Mouse (Mus musculus) midbrain, embryonic 12.5 days (tissue): ENCODE measurements at regions not wholly inside any gene's neighbourhood (a gene's known extent, or its start where the extent isn't known, plus 50 kb on each side); places are given as distances from the start of the nearest gene placed in this dataset.
"Not testable (repeated sequence)": the region's sequence is repeated elsewhere in the genome, so short reads cannot be mapped to it uniquely, and the experiment has no call there.

Experiments used
- ATAC-seq: fragments of 200-750 bp; cut with Nextera tagmentation; 2 replicates; pipeline ENCODE4 v1.8.0; 2017; ENCODE audit warnings: low read depth, moderate TSS enrichment, moderate library complexity; ENCODE audit not compliant: low FRiP score
- H3K27ac ChIP-seq: fragments of 300-500 bp; sonication (generic); replicated peaks from 2 replicates; pipeline ENCODE4 v1.5.1; 2016; ENCODE audit warnings: mild to moderate bottlenecking
- H3K27me3 ChIP-seq: fragments of 300-500 bp; sonication (generic); 2 replicates; pipeline ENCODE4 v1.6.1; 2016; ENCODE audit warnings: mild to moderate bottlenecking
- H3K36me3 ChIP-seq: fragments of 300-500 bp; sonication (generic); 2 replicates; pipeline ENCODE4 v1.6.1; 2016
- H3K4me1 ChIP-seq: fragments of 300-500 bp; sonication (generic); 2 replicates; pipeline ENCODE4 v1.6.1; 2016
- H3K4me2 ChIP-seq: fragments of 300-500 bp; sonication (generic); replicated peaks from 2 replicates; pipeline ENCODE4 v1.6.1; 2016; ENCODE audit warnings: mild to moderate bottlenecking, moderate library complexity
- H3K4me3 ChIP-seq: fragments of 300-500 bp; sonication (generic); 2 replicates; pipeline ENCODE4 v1.5.1; 2016; ENCODE audit warnings: mild to moderate bottlenecking
- H3K9ac ChIP-seq: fragments of 300-500 bp; sonication (generic); replicated peaks from 2 replicates; pipeline ENCODE4 v1.6.1; 2016; ENCODE audit warnings: mild to moderate bottlenecking, moderate library complexity
- H3K9me3 ChIP-seq: fragments of 300-500 bp; sonication (generic); 2 replicates; pipeline ENCODE4 v1.6.1; 2016; ENCODE audit warnings: mild to moderate bottlenecking
- WGBS: fragments of 180-500 bp; shearing (Covaris S2); methylation state at CpG from one replicate; pipeline ENCODE4 v1.1.7; 2016; 5-methylcytosine and 5-hydroxymethylcytosine counted together

DNA sequence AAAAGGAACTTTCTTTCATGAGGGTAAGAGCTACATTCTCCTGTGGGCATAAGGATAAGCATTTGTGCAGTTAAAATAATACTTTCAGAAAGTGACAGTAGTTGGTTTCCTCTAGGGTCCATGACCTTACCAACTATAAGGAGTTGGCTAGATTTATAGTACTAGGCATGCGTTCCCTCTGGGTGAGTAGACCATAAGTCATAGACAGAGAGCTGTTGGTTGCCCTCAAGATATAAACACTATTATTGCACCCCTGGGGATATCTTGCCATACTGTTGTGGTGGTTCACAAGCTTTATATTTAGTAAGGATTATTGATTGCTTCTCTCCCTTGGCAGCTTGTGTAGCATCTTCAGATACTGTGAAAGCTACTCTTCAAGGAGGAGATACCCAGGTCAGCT, 223.6 kb downstream of the Cd47 start:
- ATAC-seq: no peak
- Histone ChIP-seq H3K4me3 (no peak overlapping the region), H3K9ac (no peak overlapping the region), H3K4me2 (no peak overlapping the region), H3K27ac (no peak overlapping the region), H3K4me1 (peaks cover 5% of the 10 kb centered on the region; the same call in 1 of the 2 replicates), H3K36me3 (no peaks in the 10 kb centered on the region), H3K9me3 (no peaks in the 10 kb centered on the region), H3K27me3 (no peaks in the 10 kb centered on the region)
- 97% methylated on average over 1 of the region's 1 CpGs for WGBS

GRCm38 (mm10) chr16:50026100-50026884, 226.0 kb downstream of the Cd47 start:
- Histone ChIP-seq H3K9ac (no peak overlapping the region), H3K36me3 (no peaks in the 10 kb centered on the region), H3K27me3 (no peaks in the 10 kb centered on the region), H3K4me1 (peaks cover 5% of the 10 kb centered on the region; the same call in 1 of the 2 replicates), H3K27ac (no peak overlapping the region), H3K9me3 (no peaks in the 10 kb centered on the region), H3K4me3 (no peak overlapping the region), H3K4me2 (no peak overlapping the region)
- 27% methylated on average over 3 of the region's 3 CpGs for WGBS
- no peak for ATAC-seq

GRCm38 (mm10) chr16:50027189-50027588, 226.9 kb downstream of the Cd47 start:
- no peaks in the 10 kb centered on the region for H3K9me3 ChIP-seq
- H3K27me3 ChIP-seq: no peaks in the 10 kb centered on the region
- ATAC-seq: no peak
- no peaks in the 10 kb centered on the region for H3K36me3 ChIP-seq
- no peak overlapping the region for H3K9ac ChIP-seq
- H3K4me1 ChIP-seq: peaks cover 7% of the 10 kb centered on the region; the same call in 1 of the 2 replicates
- H3K27ac ChIP-seq: no peak overlapping the region
- H3K4me3 ChIP-seq: no peak overlapping the region
- WGBS: 45% methylated on average over 2 of the region's 2 CpGs
- no peak overlapping the region for H3K4me2 ChIP-seq

GRCm38 (mm10) chr16:50029711-50030110, 229.4 kb downstream of the Cd47 start:
- Histone ChIP-seq H3K4me1 (peaks cover 8% of the 10 kb centered on the region; the same call in 1 of the 2 replicates), H3K9me3 (no peaks in the 10 kb centered on the region), H3K36me3 (no peaks in the 10 kb centered on the region), H3K9ac (no peak overlapping the region), H3K4me2 (no peak overlapping the region), H3K4me3 (no peak overlapping the region), H3K27me3 (no peaks in the 10 kb centered on the region), H3K27ac (no peak overlapping the region)
- 79% methylated on average over 1 of the region's 1 CpGs for WGBS
- ATAC-seq: no peak

GRCm38 (mm10) chr16:50030355-50030754, 230.0 kb downstream of the Cd47 start:
- not testable (repeated sequence) for H3K9me3 ChIP-seq, ATAC-seq, H3K27ac ChIP-seq, H3K4me3 ChIP-seq, H3K9ac ChIP-seq, H3K36me3 ChIP-seq, H3K4me2 ChIP-seq, H3K27me3 ChIP-seq, H3K4me1 ChIP-seq

- Histone ChIP-seq H3K4me2 (no peak overlapping the region), H3K27me3 (no peaks in the 10 kb centered on the region), H3K9me3 (no peaks in the 10 kb centered on the region), H3K27ac (no peak overlapping the region), H3K36me3 (no peaks in the 10 kb centered on the region), H3K4me3 (no peak overlapping the region), H3K4me1 (peaks cover 8% of the 10 kb centered on the region; the same call in 1 of the 2 replicates), H3K9ac (no peak overlapping the region)
- 73% methylated on average over 2 of the region's 2 CpGs for WGBS
- ATAC-seq: no peak
Observed at GRCm38 (mm10) chr16:50030905-50031369, 230.6 kb downstream of the Cd47 start.

GRCm38 (mm10) chr16:50032798-50033197, 232.5 kb downstream of the Cd47 start:
- no peak for ATAC-seq
- H3K4me1 ChIP-seq: 0 out of 2 replicates have a peak, but pooled peaks cover 4% of the 10 kb centered on the region
- no peak overlapping the region for H3K9ac ChIP-seq
- WGBS: 83% methylated on average over 2 of the region's 2 CpGs
- no peak overlapping the region for H3K27ac ChIP-seq
- no peak overlapping the region for H3K4me2 ChIP-seq
- no peak overlapping the region for H3K4me3 ChIP-seq
- H3K9me3 ChIP-seq: no peaks in the 10 kb centered on the region
- H3K27me3 ChIP-seq: no peaks in the 10 kb centered on the region
- no peaks in the 10 kb centered on the region for H3K36me3 ChIP-seq

- H3K36me3 ChIP-seq: no peaks in the 10 kb centered on the region
- WGBS: 38% methylated on average over 5 of the region's 5 CpGs
- no peak overlapping the region for H3K4me2 ChIP-seq
- H3K27ac ChIP-seq: no peak overlapping the region
- no peaks in the 10 kb centered on the region for H3K9me3 ChIP-seq
- 0 out of 2 replicates have a peak, but pooled peaks cover 4% of the 10 kb centered on the region for H3K4me1 ChIP-seq
- H3K4me3 ChIP-seq: no peak overlapping the region
- H3K27me3 ChIP-seq: no peaks in the 10 kb centered on the region
- H3K9ac ChIP-seq: no peak overlapping the region
- 0 out of 2 replicates have a peak, but pooled peaks have one; percentile 16 for ATAC-seq
Observed at GRCm38 (mm10) chr16:50036296-50036734, 236.0 kb downstream of the Cd47 start.

DNA sequence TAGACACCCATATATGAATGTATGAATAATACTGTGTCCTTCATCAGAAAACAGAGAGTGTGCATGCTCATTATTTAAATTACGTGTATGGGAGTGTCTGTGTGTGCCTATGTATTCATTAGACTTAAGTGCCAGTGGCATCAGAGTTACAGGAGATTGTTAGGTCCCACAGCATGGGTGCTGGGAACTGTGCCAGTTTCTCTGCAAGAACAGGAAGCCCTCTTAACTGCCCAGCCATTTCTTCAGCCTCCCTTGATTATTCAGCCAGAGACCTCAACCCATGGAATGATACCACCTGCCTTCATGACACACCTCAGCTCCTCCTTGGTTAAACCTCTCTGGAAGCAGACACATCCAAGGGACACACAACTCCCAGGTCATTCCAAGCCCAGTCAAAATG, 243.8 kb downstream of the Cd47 start:
- Histone ChIP-seq H3K9me3 (0 out of 2 replicates have a peak, but pooled peaks cover 3% of the 10 kb centered on the region), H3K36me3 (no peaks in the 10 kb centered on the region), H3K4me1 (peaks cover 3% of the 10 kb centered on the region; the same call in 1 of the 2 replicates), H3K27ac (no peak overlapping the region), H3K27me3 (no peaks in the 10 kb centered on the region), H3K4me3 (no peak overlapping the region), H3K4me2 (no peak overlapping the region), H3K9ac (no peak overlapping the region)
- 97% methylated on average over 1 of the region's 1 CpGs for WGBS
- ATAC-seq: no peak

DNA sequence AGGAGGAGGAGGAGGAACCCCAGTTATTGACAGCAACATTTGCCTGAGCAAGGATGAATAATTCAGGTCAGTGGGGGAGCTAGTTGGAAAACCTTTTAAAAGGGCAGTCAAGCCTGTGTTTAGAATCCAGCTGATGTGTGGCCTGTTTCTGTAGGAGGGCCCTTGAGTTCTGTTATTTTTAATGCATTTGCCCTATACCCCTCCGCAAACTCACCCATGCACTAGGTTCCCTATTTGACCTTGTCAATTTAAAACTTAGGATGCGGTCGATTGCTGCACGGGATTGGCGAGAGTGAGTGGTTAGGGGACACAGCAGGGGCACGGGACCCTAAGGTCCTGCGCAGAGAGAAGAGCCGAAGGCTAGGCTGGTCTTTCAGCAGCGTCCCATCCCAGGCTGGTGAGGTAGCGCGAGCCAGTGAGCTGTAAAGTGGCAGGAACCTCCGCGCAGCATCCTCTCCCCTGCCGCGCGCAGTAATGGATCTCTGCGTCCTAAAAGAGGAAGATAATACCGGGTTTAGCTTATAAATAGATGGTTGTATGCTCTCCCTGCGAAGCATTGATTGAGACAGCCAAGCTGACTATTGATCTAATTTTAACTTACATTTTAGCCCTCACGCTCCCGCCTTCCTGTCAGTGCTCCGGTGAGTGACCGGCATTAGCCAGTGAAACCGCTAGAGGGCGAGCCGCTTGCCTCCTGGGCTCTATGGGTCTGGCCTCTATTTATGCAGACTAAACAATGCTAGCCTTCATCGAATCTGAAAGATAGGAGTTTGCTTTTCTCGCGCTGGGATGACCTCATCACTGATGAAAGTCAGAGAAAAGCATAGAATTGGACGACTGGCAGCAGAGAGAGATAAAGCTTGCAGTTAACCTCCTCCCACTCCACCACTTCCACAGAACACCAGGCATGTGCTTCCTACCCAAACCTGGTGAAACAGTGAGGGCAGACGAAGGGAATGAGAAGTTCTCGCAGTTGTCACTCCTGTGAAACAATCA, 245.5 kb downstream of the Cd47 start:
- no peaks in the 10 kb centered on the region for H3K27me3 ChIP-seq
- no peak overlapping the region for H3K9ac ChIP-seq
- H3K36me3 ChIP-seq: no peaks in the 10 kb centered on the region
- H3K9me3 ChIP-seq: 0 out of 2 replicates have a peak, but pooled peaks cover 3% of the 10 kb centered on the region
- H3K27ac ChIP-seq: no peak overlapping the region
- H3K4me3 ChIP-seq: peak overlapping the region; percentile 38
- peak; percentile 96 for ATAC-seq
- peaks cover 3% of the 10 kb centered on the region; the same call in 1 of the 2 replicates for H3K4me1 ChIP-seq
- peak overlapping the region; percentile 53 for H3K4me2 ChIP-seq
- WGBS: 9% methylated on average over 32 of the region's 32 CpGs

- Histone ChIP-seq H3K27ac (no peak overlapping the region), H3K4me1 (no peaks in the 10 kb centered on the region), H3K4me3 (no peak overlapping the region), H3K27me3 (no peaks in the 10 kb centered on the region), H3K9me3 (no peaks in the 10 kb centered on the region), H3K9ac (no peak overlapping the region), H3K36me3 (no peaks in the 10 kb centered on the region), H3K4me2 (no peak overlapping the region)
- WGBS: 91% methylated on average over 4 of the region's 4 CpGs
- ATAC-seq: no peak
Observed at GRCm38 (mm10) chr16:50063540-50063939, 263.2 kb downstream of the Cd47 start.
